Mouse (Mus musculus) forebrain, embryonic 11.5 days (tissue): Measurements from ENCODE around the gene Ccser1. TPM values are rescaled to one million over a fixed set of nuclear protein-coding genes. Genes with fewer than 3 reads are reported as not detected.

Experiments
- ATAC-seq: fragments of 200-750 bp; cut with Nextera tagmentation; replicated peaks from 2 replicates; pipeline ENCODE4 v1.8.0; 2017; ENCODE audit warnings: moderate TSS enrichment; ENCODE audit not compliant: low FRiP score
- DNase-seq: peaks from one replicate; pipeline ENCODE4 v3.0.0-alpha.2; 2017; ENCODE audit warnings: low spot score
- H3K27ac ChIP-seq: fragments of 300-500 bp; sonication (generic); 2 replicates; pipeline ENCODE4 v1.5.1; 2014; ENCODE audit warnings: low read depth, low read length
- H3K27me3 ChIP-seq: fragments of 300-500 bp; sonication (generic); 2 replicates; pipeline ENCODE4 v1.6.1; 2014; ENCODE audit warnings: mild to moderate bottlenecking, low read length, mixed read lengths; ENCODE audit not compliant: control insufficient read depth, insufficient read depth
- H3K36me3 ChIP-seq: fragments of 300-500 bp; sonication (generic); 2 replicates; pipeline ENCODE4 v1.6.1; 2014; ENCODE audit warnings: mild to moderate bottlenecking, low read length, moderate library complexity, mixed read lengths; ENCODE audit not compliant: control insufficient read depth, insufficient read depth
- H3K4me1 ChIP-seq: fragments of 300-500 bp; sonication (generic); replicated peaks from 2 replicates; pipeline ENCODE4 v1.6.1; 2014; ENCODE audit warnings: low read length, mixed read lengths; ENCODE audit not compliant: control insufficient read depth, insufficient read depth
- H3K4me2 ChIP-seq: fragments of 300-500 bp; sonication (generic); 2 replicates; pipeline ENCODE4 v1.6.1; 2014; ENCODE audit warnings: low read depth, mild to moderate bottlenecking, low read length, moderate library complexity, mixed read lengths; ENCODE audit not compliant: severe bottlenecking
- H3K4me3 ChIP-seq: fragments of 300-500 bp; sonication (generic); 2 replicates; pipeline ENCODE4 v1.5.1; 2014; ENCODE audit warnings: low read depth, low read length
- H3K9ac ChIP-seq: fragments of 300-500 bp; sonication (generic); 2 replicates; pipeline ENCODE4 v1.6.1; 2014; ENCODE audit warnings: low read length
- H3K9me3 ChIP-seq: fragments of 300-500 bp; sonication (generic); 2 replicates; pipeline ENCODE4 v1.6.1; 2016; ENCODE audit warnings: low read length, mixed read lengths; ENCODE audit not compliant: control insufficient read depth
- WGBS: fragments of 180-500 bp; shearing (Covaris S2); extraction: QIAGEN DNeasy Blood & Tissue Kit; methylation state at CpG from one replicate; pipeline ENCODE4 v1.1.7; 2014; 5-methylcytosine and 5-hydroxymethylcytosine counted together
- polyA plus RNA-seq: library from polyadenylated mRNA; unstranded; fragments of >200 nt; fragmentation: Nextera tagmentation; extraction: Ambion mirVana; gene quantifications from 2 replicates; pipeline ENCODE4 v1.2.1, GENCODE M21; 2014

Gene Ccser1
- polyA plus RNA-seq, 1 experiment from 2014 or later: 15.3 TPM

DNA sequence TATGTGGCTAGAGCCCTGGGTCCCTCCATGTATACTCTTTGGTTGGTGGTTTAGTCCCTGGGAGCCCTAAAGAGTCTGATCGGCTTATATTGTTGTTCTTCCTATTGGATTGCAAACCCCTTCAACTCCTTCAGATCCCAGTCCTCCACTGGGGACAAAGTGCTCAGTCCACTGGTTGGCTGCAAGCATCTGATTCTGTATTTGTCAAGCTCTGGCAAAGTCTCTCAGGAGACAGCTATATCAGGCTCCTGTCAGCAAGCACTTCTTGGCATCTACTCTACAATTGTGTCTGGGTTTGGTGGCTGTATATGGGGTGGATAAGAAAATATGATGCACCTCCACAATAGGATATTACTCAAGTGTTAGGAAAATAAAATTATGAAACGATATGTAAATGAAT is 1187.7 kb downstream of the Ccser1 start:
- Histone ChIP-seq H3K9me3 (no peaks in the 10 kb centered on the region), H3K36me3 (no peaks in the 10 kb centered on the region), H3K9ac (no peak overlapping the region), H3K27me3 (no peaks in the 10 kb centered on the region), H3K4me2 (no peak overlapping the region), H3K4me1 (no peaks in the 10 kb centered on the region), H3K4me3 (no peak overlapping the region), H3K27ac (no peak overlapping the region)
- no peak for DNase-seq
- no peak for ATAC-seq
- 90% methylated on average over 2 of the region's 2 CpGs for WGBS
